Mouse (Mus musculus): ENCODE results near the gene Mtch1. TPM values are rescaled to one million over a fixed set of nuclear protein-coding genes. Genes with fewer than 3 reads are reported as not detected.

Gene Mtch1
- polyA plus RNA-seq, 1 experiment = 586 TPM

DNA sequence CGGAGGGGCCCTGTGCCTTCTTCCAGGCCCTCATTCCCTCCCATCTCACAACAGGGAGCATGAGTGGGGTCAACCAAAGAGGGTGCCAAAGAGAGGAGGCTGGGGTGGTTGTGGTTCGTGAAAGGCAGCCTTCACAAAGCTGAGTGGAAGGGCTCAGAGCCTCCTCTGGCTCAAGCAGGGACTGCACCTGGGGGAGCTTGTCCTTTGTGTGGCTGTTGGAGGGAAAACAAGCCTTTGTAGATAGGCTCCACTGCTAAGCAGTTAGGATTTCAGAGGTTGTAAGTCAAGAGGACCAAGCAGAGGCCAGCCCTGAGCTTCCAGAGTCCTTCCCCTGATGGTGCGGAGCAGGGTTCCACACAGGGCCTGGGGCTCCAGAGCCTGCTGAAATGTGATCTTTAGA, 44.6 kb downstream of the Mtch1 start:
- H3K4me1 ChIP-seq (ENCODE audit: control insufficient read depth, insufficient read depth, low read length) = no peaks in the 10 kb centered on the region
- no peak overlapping the region for H3K27ac ChIP-seq (ENCODE audit: insufficient read depth, low read length)
- no peak overlapping the region for H3K4me3 ChIP-seq (ENCODE audit: insufficient read depth, low read length)
- TF ChIP-seq POLR2A (IDR thresholded peaks at IDR 0.05; ENCODE audit: extremely low read depth, insufficient read depth, low read length) (no peak), CTCF (IDR thresholded peaks at IDR 0.05; ENCODE audit: extremely low read depth, insufficient read depth, low read length) (0 out of 2 replicates have a peak, but pooled peaks have one; percentile 7)

DNA sequence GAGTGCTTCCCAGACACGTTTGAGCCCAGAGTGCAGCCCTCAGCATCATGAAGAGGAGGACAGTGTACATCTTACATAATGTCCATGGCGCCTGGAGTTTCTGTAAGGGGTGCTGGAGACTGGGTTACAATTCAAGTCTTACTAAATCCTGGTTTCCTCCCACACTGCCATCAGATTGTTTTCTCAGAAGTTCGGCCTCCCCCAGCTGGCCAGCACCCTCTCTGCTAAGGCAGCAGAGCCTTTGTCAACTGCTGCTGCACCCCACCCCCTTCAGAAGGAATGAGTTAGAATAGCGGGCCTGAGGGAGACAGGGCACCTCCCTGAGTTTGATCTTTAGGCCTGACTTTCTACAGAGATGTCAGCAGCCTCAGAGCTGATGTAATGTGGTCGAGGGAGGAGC, 45.6 kb downstream of the Mtch1 start:
- Histone ChIP-seq H3K4me3 (ENCODE audit: insufficient read depth, low read length) (no peak overlapping the region), H3K4me1 (ENCODE audit: control insufficient read depth, insufficient read depth, low read length) (no peaks in the 10 kb centered on the region), H3K27ac (ENCODE audit: insufficient read depth, low read length) (no peak overlapping the region)
- no peak for TF ChIP-seq POLR2A (IDR thresholded peaks at IDR 0.05; ENCODE audit: extremely low read depth, insufficient read depth, low read length)
- no peak for TF ChIP-seq CTCF (IDR thresholded peaks at IDR 0.05; ENCODE audit: extremely low read depth, insufficient read depth, low read length)

DNA sequence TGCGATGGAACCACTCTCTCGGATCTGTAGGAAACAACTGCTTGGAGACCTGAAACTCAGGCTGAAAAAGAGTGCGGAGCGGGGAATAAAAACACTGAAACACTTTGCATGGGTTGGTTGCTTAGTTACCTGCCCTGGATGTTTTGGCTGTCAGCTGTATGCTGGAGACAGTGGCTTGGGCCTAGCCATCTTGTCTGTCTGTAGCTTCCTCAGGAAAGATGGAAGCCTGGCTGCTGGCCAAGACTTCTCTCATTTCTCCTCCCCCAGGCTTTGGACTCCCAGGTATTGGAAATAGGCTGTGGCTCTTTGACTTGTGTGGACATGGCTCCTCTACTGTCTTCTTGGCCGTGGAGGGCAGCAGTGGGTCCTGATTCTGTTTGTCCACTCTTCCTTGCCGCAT, 46.3 kb downstream of the Mtch1 start:
- TF ChIP-seq POLR2A (IDR thresholded peaks at IDR 0.05; ENCODE audit: extremely low read depth, insufficient read depth, low read length) (no peak), CTCF (IDR thresholded peaks at IDR 0.05; ENCODE audit: extremely low read depth, insufficient read depth, low read length) (no peak)
- Histone ChIP-seq H3K4me3 (ENCODE audit: insufficient read depth, low read length) (no peak overlapping the region), H3K4me1 (ENCODE audit: control insufficient read depth, insufficient read depth, low read length) (no peaks in the 10 kb centered on the region), H3K27ac (ENCODE audit: insufficient read depth, low read length) (no peak overlapping the region)

- Histone ChIP-seq H3K27ac (ENCODE audit: insufficient read depth, low read length) (no peak overlapping the region), H3K4me1 (ENCODE audit: control insufficient read depth, insufficient read depth, low read length) (no peaks in the 10 kb centered on the region), H3K4me3 (ENCODE audit: insufficient read depth, low read length) (no peak overlapping the region)
- no peak for TF ChIP-seq POLR2A (IDR thresholded peaks at IDR 0.05; ENCODE audit: extremely low read depth, insufficient read depth, low read length)
- no peak for TF ChIP-seq CTCF (IDR thresholded peaks at IDR 0.05; ENCODE audit: extremely low read depth, insufficient read depth, low read length)
Observed at GRCm38 (mm10) chr17:29300926-29301325, 46.8 kb downstream of the Mtch1 start.

DNA sequence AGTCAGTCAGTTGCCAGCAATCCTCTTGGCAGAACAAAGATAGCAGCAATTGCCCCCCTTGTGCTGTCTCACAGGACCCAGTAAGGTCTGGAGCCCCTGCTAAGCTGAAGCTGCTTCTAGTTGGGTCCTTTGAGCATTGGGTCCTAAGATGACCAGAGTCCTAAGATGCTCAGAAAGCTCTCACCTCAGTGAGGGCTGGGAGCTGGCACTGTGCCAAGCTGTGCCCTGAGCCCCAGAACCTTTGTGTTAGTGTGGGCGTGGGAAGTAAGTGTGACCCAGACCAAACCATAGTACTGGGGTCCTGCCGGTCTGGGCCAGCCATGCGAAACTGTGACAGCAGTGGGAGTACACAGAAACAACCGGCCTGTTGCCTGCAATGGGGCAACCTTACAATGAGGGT, 48.5 kb downstream of the Mtch1 start:
- no peak overlapping the region for H3K4me3 ChIP-seq (ENCODE audit: insufficient read depth, low read length)
- H3K27ac ChIP-seq (ENCODE audit: insufficient read depth, low read length) = no peak overlapping the region
- no peaks in the 10 kb centered on the region for H3K4me1 ChIP-seq (ENCODE audit: control insufficient read depth, insufficient read depth, low read length)
- TF ChIP-seq POLR2A (IDR thresholded peaks at IDR 0.05; ENCODE audit: extremely low read depth, insufficient read depth, low read length) (no peak), CTCF (IDR thresholded peaks at IDR 0.05; ENCODE audit: extremely low read depth, insufficient read depth, low read length) (no peak)

GRCm38 (mm10) chr17:29297813-29298212, 49.9 kb downstream of the Mtch1 start:
- Histone ChIP-seq H3K27ac (ENCODE audit: insufficient read depth, low read length) (no peak overlapping the region), H3K4me1 (ENCODE audit: control insufficient read depth, insufficient read depth, low read length) (no peaks in the 10 kb centered on the region), H3K4me3 (ENCODE audit: insufficient read depth, low read length) (no peak overlapping the region)
- TF ChIP-seq POLR2A (IDR thresholded peaks at IDR 0.05; ENCODE audit: extremely low read depth, insufficient read depth, low read length) (no peak), CTCF (IDR thresholded peaks at IDR 0.05; ENCODE audit: extremely low read depth, insufficient read depth, low read length) (no peak)

- TF ChIP-seq POLR2A (IDR thresholded peaks at IDR 0.05; ENCODE audit: extremely low read depth, insufficient read depth, low read length) (no peak), CTCF (IDR thresholded peaks at IDR 0.05; ENCODE audit: extremely low read depth, insufficient read depth, low read length) (no peak)
- Histone ChIP-seq H3K4me1 (ENCODE audit: control insufficient read depth, insufficient read depth, low read length) (no peaks in the 10 kb centered on the region), H3K27ac (ENCODE audit: insufficient read depth, low read length) (no peak overlapping the region), H3K4me3 (ENCODE audit: insufficient read depth, low read length) (no peak overlapping the region)
Observed at GRCm38 (mm10) chr17:29297321-29297720, 50.4 kb downstream of the Mtch1 start.

DNA sequence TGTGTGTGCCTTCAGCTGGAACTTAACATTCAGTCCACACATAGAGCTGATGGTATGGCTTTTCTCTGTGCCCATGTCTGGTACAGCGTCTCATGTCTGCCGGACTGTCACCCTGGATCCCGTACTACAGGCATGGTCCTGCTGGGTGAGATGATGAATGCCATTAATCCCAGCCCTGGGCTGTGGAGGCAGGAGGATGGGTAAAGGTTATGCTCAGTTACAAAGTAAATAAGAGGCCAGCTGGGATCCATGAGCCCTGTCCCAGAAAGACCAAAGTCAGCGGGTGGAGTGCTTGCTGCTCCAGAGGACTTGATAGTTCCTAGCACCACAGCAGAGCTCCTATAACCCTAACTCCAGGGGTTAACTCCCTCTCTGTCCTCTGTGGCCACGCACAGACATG, 51.9 kb downstream of the Mtch1 start:
- Histone ChIP-seq H3K27ac (ENCODE audit: insufficient read depth, low read length) (no peak overlapping the region), H3K4me1 (ENCODE audit: control insufficient read depth, insufficient read depth, low read length) (no peaks in the 10 kb centered on the region), H3K4me3 (ENCODE audit: insufficient read depth, low read length) (no peak overlapping the region)
- TF ChIP-seq CTCF (IDR thresholded peaks at IDR 0.05; ENCODE audit: extremely low read depth, insufficient read depth, low read length) = no peak
- no peak for TF ChIP-seq POLR2A (IDR thresholded peaks at IDR 0.05; ENCODE audit: extremely low read depth, insufficient read depth, low read length)

DNA sequence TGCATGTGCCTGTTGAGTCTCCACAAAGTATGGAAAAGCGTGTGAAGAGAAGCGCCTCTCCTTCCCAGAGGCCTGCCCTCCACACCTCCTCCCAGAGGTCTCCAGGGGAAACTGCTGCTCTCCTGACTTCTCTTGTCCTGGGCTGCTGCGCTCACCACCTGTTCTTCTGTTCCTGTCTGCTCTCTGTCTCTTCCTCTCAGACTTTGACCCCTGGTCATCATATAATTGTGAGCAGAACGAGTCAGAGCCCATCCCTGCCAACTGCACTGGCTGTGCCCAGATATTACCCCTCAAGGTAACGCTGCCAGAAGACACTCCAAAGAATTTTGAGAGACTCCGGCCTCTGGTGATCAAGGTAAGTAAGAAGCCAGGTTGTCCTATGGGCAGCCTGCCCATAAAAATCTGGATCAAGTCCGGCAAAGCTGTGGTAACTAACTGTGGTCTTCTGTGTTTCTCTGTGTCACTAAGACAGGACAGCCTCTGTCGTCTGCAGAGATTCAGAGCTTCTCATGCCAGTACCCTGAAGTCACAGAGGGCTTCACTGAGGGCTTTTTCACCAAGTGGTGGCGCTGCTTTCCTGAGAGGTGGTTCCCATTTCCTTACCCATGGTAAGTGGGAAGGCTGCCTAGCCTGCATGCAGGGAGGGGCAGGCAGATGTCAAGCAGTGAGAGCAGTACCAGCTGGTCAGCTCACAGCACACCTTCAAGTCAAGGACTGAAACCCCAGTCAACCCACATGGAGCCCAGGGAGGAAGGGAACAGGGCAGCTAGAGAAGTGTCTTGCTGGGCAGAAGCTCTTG, 53.7 kb downstream of the Mtch1 start:
- TF ChIP-seq POLR2A (IDR thresholded peaks at IDR 0.05; ENCODE audit: extremely low read depth, insufficient read depth, low read length) (no peak), CTCF (IDR thresholded peaks at IDR 0.05; ENCODE audit: extremely low read depth, insufficient read depth, low read length) (peak; percentile 25; the same call in 1 of the 2 replicates)
- Histone ChIP-seq H3K4me3 (ENCODE audit: insufficient read depth, low read length) (no peak overlapping the region), H3K4me1 (ENCODE audit: control insufficient read depth, insufficient read depth, low read length) (no peaks in the 10 kb centered on the region), H3K27ac (ENCODE audit: insufficient read depth, low read length) (no peak overlapping the region)

DNA sequence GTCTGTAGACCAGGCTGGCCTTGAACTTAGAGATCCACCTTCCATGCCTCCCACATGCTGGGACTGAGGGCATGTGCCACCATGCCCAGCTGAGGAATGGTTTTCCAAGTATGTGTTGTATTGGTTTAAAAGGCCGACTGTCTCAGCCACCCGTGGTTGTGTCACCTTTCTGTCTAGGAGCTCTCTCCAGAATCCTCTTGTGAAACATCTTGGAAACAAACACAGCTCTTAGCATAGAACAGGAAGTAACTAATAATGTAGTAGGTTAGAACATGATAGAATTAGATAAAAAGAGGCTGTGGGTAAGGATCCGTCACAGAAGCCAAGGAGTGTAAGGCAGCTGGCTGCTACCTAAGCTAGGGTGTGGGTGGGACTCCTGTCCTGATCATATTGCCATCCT, 54.7 kb downstream of the Mtch1 start:
- Histone ChIP-seq H3K4me1 (ENCODE audit: control insufficient read depth, insufficient read depth, low read length) (no peaks in the 10 kb centered on the region), H3K4me3 (ENCODE audit: insufficient read depth, low read length) (no peak overlapping the region), H3K27ac (ENCODE audit: insufficient read depth, low read length) (no peak overlapping the region)
- no peak for TF ChIP-seq POLR2A (IDR thresholded peaks at IDR 0.05; ENCODE audit: extremely low read depth, insufficient read depth, low read length)
- TF ChIP-seq CTCF (IDR thresholded peaks at IDR 0.05; ENCODE audit: extremely low read depth, insufficient read depth, low read length) = no peak

All from cortical plate, adult 2 months (tissue).